Mouse (Mus musculus): ENCODE results near the gene Exosc1. TPM values are rescaled to one million over a fixed set of nuclear protein-coding genes. Genes with fewer than 3 reads are reported as not detected.

Exosc1 gene
- total RNA-seq, 2 experiments from 2014 or later = 28.8 to 32.2 TPM

DNA sequence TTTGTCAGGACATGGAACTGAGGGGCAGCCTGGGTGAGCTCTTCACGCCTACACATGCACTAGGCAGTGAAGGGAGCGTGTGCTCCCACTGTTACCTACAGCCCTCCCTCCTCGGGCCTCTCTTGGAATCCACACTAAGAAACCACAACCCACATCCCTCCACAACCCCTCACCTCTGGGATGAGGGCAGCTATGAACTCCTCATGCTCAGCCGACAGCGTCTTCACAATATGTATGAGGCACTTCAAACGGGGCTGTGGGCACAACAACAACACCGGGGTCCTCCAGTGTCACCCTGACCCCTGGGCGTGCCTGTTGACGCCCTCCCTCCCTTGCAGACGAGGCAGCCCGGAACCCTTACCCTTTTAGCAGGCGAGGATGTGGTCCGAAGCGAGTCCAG lies 58.9 kb downstream of the Exosc1 start:
- no peak for DNase-seq (ENCODE audit: low spot score in 2 of 2)

Other genes with a start within 250 kb of the Exosc1 start
- 10 to 100 TPM; 95.2 to 96.3 TPM for gene Slit1, start 189.8 kb downstream of the Exosc1 start, total RNA-seq (2021)
- 1 to 10 TPM; 3.6 to 4.4 TPM for gene Arhgap19, start 131.4 kb downstream of the Exosc1 start, total RNA-seq (2021)
- 10 to 100 TPM; 21.1 to 23.0 TPM for gene Frat1, start 103.5 kb downstream of the Exosc1 start, total RNA-seq (2021)
- gene Frat2, start 85.3 kb downstream of the Exosc1 start, total RNA-seq (2021) = 10 to 100 TPM; 19.1 to 19.4 TPM
- gene Rrp12, start 37.2 kb downstream of the Exosc1 start, total RNA-seq (2021) = 10 to 100 TPM; 36.3 to 37.1 TPM
- gene Pgam1, start 21.5 kb downstream of the Exosc1 start, total RNA-seq (2021) = 100 to 1,000 TPM; 451 to 486 TPM
- 10 to 100 TPM; 60.2 to 67.4 TPM for gene Zdhhc16, start 57 bp upstream of the Exosc1 start, total RNA-seq (2021)
- 10 to 100 TPM; 28.9 to 35.2 TPM for gene Mms19, start 47.7 kb upstream of the Exosc1 start, total RNA-seq (2021)
- 10 to 100 TPM; 15.8 to 18.9 TPM for gene Ubtd1, start 48.3 kb upstream of the Exosc1 start, total RNA-seq (2021)
- under 1 TPM; 0.34 to 0.40 TPM for gene Ankrd2, start 102.6 kb upstream of the Exosc1 start, total RNA-seq (2021)
- gene Hoga1, start 112.2 kb upstream of the Exosc1 start, total RNA-seq (2021) = 1 to 10 TPM; 9.1 to 9.3 TPM
- gene 4933411K16Rik, start 118.8 kb upstream of the Exosc1 start, total RNA-seq (2021) = 1 to 10 TPM in 1 of 2 experiments, under 1 TPM in 1; 0.71 to 1.4 TPM
- gene Morn4, start 152.9 kb upstream of the Exosc1 start, total RNA-seq (2021) = 10 to 100 TPM; 63.7 to 68.2 TPM
- gene Pi4k2a, start 157.0 kb upstream of the Exosc1 start, total RNA-seq (2021) = 10 to 100 TPM; 47.4 to 48.7 TPM
- gene Avpi1, start 195.6 kb upstream of the Exosc1 start, total RNA-seq (2021) = 10 to 100 TPM; 15.8 to 18.0 TPM
- gene Marveld1, start 214.0 kb upstream of the Exosc1 start, total RNA-seq (2021) = 10 to 100 TPM in 1 of 2 experiments, 1 to 10 TPM in 1; 9.9 to 12.9 TPM
- 100 to 1,000 TPM in 1 of 2 experiments, 10 to 100 TPM in 1; 86.9 to 124 TPM for gene Zfyve27, start 230.5 kb upstream of the Exosc1 start, total RNA-seq (2021)

Measured in layer of hippocampus, postnatal 10 days (tissue).